In the genomic region with DNA sequence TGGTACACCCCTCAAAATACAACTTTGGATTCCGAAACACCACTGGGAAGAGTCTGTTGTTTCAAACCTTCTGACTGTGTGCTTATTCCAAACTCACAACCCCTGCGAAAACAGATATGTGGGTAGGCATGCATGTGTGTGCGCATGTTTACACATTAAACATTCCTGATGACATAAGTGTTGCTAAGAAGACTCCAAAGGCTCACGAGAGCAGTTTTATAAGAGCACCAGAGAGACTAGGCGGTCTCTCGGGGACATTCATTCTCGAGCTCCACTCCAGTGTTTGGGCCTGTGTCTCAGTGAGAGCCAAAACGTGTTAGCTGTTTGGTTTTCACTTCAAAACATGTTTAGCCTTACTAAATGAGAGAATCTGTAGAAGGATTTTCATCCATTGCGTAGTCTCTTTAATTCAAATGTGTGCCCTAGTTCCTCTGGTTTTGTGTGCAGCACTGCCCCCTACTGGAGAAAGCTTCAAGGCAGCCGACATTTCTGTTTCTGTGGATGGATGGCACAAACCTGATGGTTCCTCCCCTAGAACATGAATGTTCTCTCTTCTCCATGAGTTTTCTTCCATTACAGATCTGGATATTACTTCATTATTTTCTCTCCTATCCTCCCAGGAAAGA, we compare ENCODE assay signal across 8 mouse cellular contexts. TPM values are rescaled to one million over a fixed set of nuclear protein-coding genes. Genes with fewer than 3 reads are reported as not detected.
DNase-seq lines count a peak whose midpoint lies in the region; ATAC-seq and TF ChIP-seq lines count a peak whose summit lies in the region.

No protein-coding gene starts in this region.

- H3K9me3 ChIP-seq in forebrain, embryonic 16.5 days (ENCODE audit: control insufficient read depth, low read length): no peaks in the 10 kb centered on the region

- 72% methylated on average over 10 of the region's 10 CpGs for WGBS in thymus, adult 2 months
- WGBS in forebrain, embryonic 16.5 days: 53% methylated on average over 10 of the region's 10 CpGs

- TF ChIP-seq POLR2A in thymus, adult 2 months (IDR thresholded peaks at IDR 0.05; ENCODE audit: control insufficient read depth, extremely low read depth, insufficient read depth, low read length, poor library complexity): no peak

- H3K4me2 ChIP-seq in forebrain, embryonic 16.5 days (ENCODE audit: low read length): no peak overlapping the region

- no peak for TF ChIP-seq CTCF in thymus, adult 2 months (IDR thresholded peaks at IDR 0.05; ENCODE audit: borderline replicate concordance, control insufficient read depth, extremely low read depth, insufficient read depth, low read length, poor library complexity)

- no peak overlapping the region for H3K4me3 ChIP-seq in thymus, adult 2 months (ENCODE audit: control insufficient read depth, insufficient read depth, low read length)
- H3K4me3 ChIP-seq in forebrain, embryonic 16.5 days (replicated peaks; ENCODE audit: low read length): no peak overlapping the region

- H3K4me1 ChIP-seq in thymus, adult 2 months (replicated peaks; ENCODE audit: control insufficient read depth, insufficient read depth, low read length): no peaks in the 10 kb centered on the region
- H3K4me1 ChIP-seq in forebrain, embryonic 16.5 days (replicated peaks; ENCODE audit: control insufficient read depth, insufficient read depth, low read length): no peaks in the 10 kb centered on the region

- no peak overlapping the region for H3K9ac ChIP-seq in forebrain, embryonic 16.5 days (replicated peaks; ENCODE audit: low read depth, low read length)

- H3K27ac ChIP-seq in thymus, adult 2 months (ENCODE audit: control insufficient read depth, insufficient read depth, low read length): no peak overlapping the region
- H3K27ac ChIP-seq in forebrain, embryonic 16.5 days (ENCODE audit: low read length): no peak overlapping the region

- peak; percentile 23 for DNase-seq in thymus, adult 2 months
- no peak for DNase-seq in thymus, adult 18-20 months
- DNase-seq in cerebellum, adult 11 months: peak; percentile 6
- peak; percentile 53 for DNase-seq in hindlimb bud, embryonic 11.5 days (ENCODE audit: extremely low spot score, low read depth, low spot score)
- peak; percentile 59 to 70 for DNase-seq in left cerebral cortex, postnatal 36 days (ENCODE audit: low spot score in 2 of 2)
- peak; percentile 28 for DNase-seq in naive thymus-derived CD4-positive, alpha-beta T cell, adult 2 months (ENCODE audit: low read depth)
- peak; percentile 66 for DNase-seq in urinary bladder, postnatal 25 days (ENCODE audit: low spot score)

- intact Hi-C loops in left cerebral cortex, postnatal 36 days (cut with DNase I): loop anchor here (2.0 to 10.0 kb wide), 2 partner anchors 434 to 502 kb away; no protein-coding TSS in a partner anchor

- peak; percentile 66 for ATAC-seq in forebrain, embryonic 16.5 days

- H3K36me3 ChIP-seq in thymus, adult 2 months (ENCODE audit: control insufficient read depth, insufficient read depth, low read length): no peaks in the 10 kb centered on the region
- H3K36me3 ChIP-seq in forebrain, embryonic 16.5 days (ENCODE audit: control insufficient read depth, insufficient read depth): no peaks in the 10 kb centered on the region

- no peaks in the 10 kb centered on the region for H3K27me3 ChIP-seq in thymus, adult 2 months (ENCODE audit: control insufficient read depth, insufficient read depth, low read length)
- H3K27me3 ChIP-seq in forebrain, embryonic 16.5 days (replicated peaks; ENCODE audit: control insufficient read depth, insufficient read depth, low read length): no peaks in the 10 kb centered on the region

RNA-seq across cellular contexts. Expression of gene Anxa3, which starts 24.2 kb away (rescaled TPM):
- polyA plus RNA-seq in thymus, adult 2 months (2012; rRNA removed): 6.3 and 6.7 TPM in 2 replicates
- 25.0 and 29.2 TPM in 2 replicates for polyA plus RNA-seq in forebrain, embryonic 16.5 days (2015; fragmentation: Nextera tagmentation; extraction: Ambion mirVana)
- 10 to 100 TPM; 11.1 to 16.7 TPM for total RNA-seq in left cerebral cortex, postnatal 36 days (2021)

Comparison
In these comparisons a context has a peak if more than half of its experiments do, and no peak if none do; other contexts are left out.
1. DNase-seq: peak in thymus, adult 2 months (single experiment), cerebellum, adult 11 months (single experiment), hindlimb bud, embryonic 11.5 days (single experiment), left cerebral cortex, postnatal 36 days (2 of 2), naive thymus-derived CD4-positive, alpha-beta T cell, adult 2 months (single experiment) and urinary bladder, postnatal 25 days (single experiment); none in thymus, adult 18-20 months (0 of 2).